Mouse (Mus musculus) stomach, embryonic 15.5 days (tissue): Measurements from ENCODE around the gene Fchsd2. TPM values are rescaled to one million over a fixed set of nuclear protein-coding genes. Genes with fewer than 3 reads are reported as not detected.

Experiments used
- polyA plus RNA-seq: library from polyadenylated mRNA; unstranded; fragments of >200 nt; fragmentation: Nextera tagmentation; extraction: Ambion mirVana; gene quantifications from 2 replicates; pipeline ENCODE4 v1.2.1, GENCODE M21; 2015

Fchsd2 gene
- polyA plus RNA-seq, 1 experiment from 2014 or later: 20.0 TPM

Other genes starting within 250 kb of the Fchsd2 start
- 3.2 and 4.1 TPM in 2 replicates for gene Relt, start 229.4 kb upstream of the Fchsd2 start, polyA plus RNA-seq
- 6.2 and 7.9 TPM in 2 replicates for gene Arhgef17, start 160.8 kb upstream of the Fchsd2 start, polyA plus RNA-seq
- gene P2ry6, start 118.2 kb upstream of the Fchsd2 start, polyA plus RNA-seq: 8.0 and 8.2 TPM in 2 replicates
- 3.0 and 4.9 TPM in 2 replicates for gene P2ry2, start 80.0 kb upstream of the Fchsd2 start, polyA plus RNA-seq
- gene Atg16l2, start 209.4 kb downstream of the Fchsd2 start, polyA plus RNA-seq: 15.4 and 16.2 TPM in 2 replicates
- 112 and 127 TPM in 2 replicates for gene Stard10, start 224.2 kb downstream of the Fchsd2 start, polyA plus RNA-seq